Mouse (Mus musculus) liver, embryonic 11.5 days (tissue): ENCODE data around the gene Zbtb4. TPM values are rescaled to one million over a fixed set of nuclear protein-coding genes. Genes with fewer than 3 reads are reported as not detected.

Source experiments
- ATAC-seq: fragments of 200-750 bp; cut with Nextera tagmentation; replicated peaks from 2 replicates; pipeline ENCODE4 v1.8.0; 2017; ENCODE audit warnings: moderate number of reproducible peaks, mild to moderate bottlenecking, moderate TSS enrichment, moderate library complexity; ENCODE audit not compliant: low FRiP score
- DNase-seq: peaks from one replicate; pipeline ENCODE4 v3.0.0-alpha.2; 2017; ENCODE audit warnings: low spot score
- H3K27ac ChIP-seq: fragments of 300-500 bp; sonication (generic); 2 replicates; pipeline ENCODE4 v1.5.1; 2014; ENCODE audit warnings: mild to moderate bottlenecking, low read depth, low read length, control low read depth
- H3K27me3 ChIP-seq: fragments of 300-500 bp; sonication (generic); replicated peaks from 2 replicates; pipeline ENCODE4 v1.6.1; 2014; ENCODE audit warnings: low read length, mixed read lengths; ENCODE audit not compliant: control insufficient read depth, insufficient read depth
- H3K36me3 ChIP-seq: fragments of 300-500 bp; sonication (generic); 2 replicates; pipeline ENCODE4 v1.6.1; 2014; ENCODE audit warnings: mild to moderate bottlenecking, low read length, moderate library complexity, mixed read lengths; ENCODE audit not compliant: control insufficient read depth, insufficient read depth
- H3K4me1 ChIP-seq: fragments of 300-500 bp; sonication (generic); replicated peaks from 2 replicates; pipeline ENCODE4 v1.6.1; 2014; ENCODE audit warnings: low read length, mixed read lengths; ENCODE audit not compliant: control insufficient read depth, insufficient read depth
- H3K4me2 ChIP-seq: fragments of 300-500 bp; sonication (generic); 2 replicates; pipeline ENCODE4 v1.6.1; 2014; ENCODE audit warnings: mild to moderate bottlenecking, control low read depth, moderate library complexity
- H3K4me3 ChIP-seq: fragments of 300-500 bp; sonication (generic); 2 replicates; pipeline ENCODE4 v1.5.1; 2014; ENCODE audit warnings: low read depth, low read length, control low read depth
- H3K9ac ChIP-seq: fragments of 300-500 bp; sonication (generic); 2 replicates; pipeline ENCODE4 v1.6.1; 2014; ENCODE audit warnings: low read depth, low read length, control low read depth
- H3K9me3 ChIP-seq: fragments of 300-500 bp; sonication (generic); 2 replicates; pipeline ENCODE4 v1.6.1; 2016; ENCODE audit warnings: low read length, inconsistent platforms, mixed read lengths; ENCODE audit not compliant: control insufficient read depth
- WGBS: fragments of 180-500 bp; shearing (Covaris S2); extraction: QIAGEN DNeasy Blood & Tissue Kit; methylation state at CpG from one replicate; pipeline ENCODE4 v1.1.7; 2014; 5-methylcytosine and 5-hydroxymethylcytosine counted together
- polyA plus RNA-seq: library from polyadenylated mRNA; unstranded; fragments of >200 nt; fragmentation: Nextera tagmentation; extraction: Ambion mirVana; gene quantifications from 2 replicates; pipeline ENCODE4 v1.2.1, GENCODE M21; 2014

Gene Zbtb4
- polyA plus RNA-seq, 1 experiment from 2014 or later, result 1.0 TPM

DNA sequence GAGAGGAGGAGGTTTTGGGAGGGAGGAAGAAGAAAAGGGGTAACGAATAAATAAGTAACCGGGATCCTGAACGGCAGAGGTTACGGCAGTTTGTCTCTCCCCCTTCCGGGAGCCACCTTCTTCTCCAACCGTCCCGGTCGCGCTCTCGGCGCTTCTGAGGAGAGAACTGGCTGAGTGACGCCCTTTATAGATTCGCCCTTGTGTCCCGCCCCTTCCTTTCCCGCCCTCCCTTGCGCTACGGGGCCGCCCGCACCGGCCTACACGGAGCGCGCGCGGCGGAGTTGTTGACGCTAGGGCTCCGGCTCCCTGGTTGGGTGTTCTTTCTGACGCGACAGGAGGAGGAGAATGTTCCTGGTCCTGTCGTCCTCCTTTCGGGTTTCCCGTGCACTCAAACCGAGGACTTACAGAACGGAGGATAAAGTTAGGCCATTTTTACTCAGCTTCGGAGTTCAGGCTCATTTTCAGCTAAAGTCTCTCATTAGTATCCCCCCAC lies 7.2 kb upstream of the Zbtb4 start, which contains the start of gene Polr2a:
TSS of gene Polr2a (minus strand) at position 160 of the 493 bp plus-strand sequence.
- DNase-seq, result peak; percentile 100
- ATAC-seq, result peak; percentile 93
- peak within 1 kb of the TSS; percentile 67 for H3K4me3 ChIP-seq
- H3K36me3 ChIP-seq, result no peaks in the 10 kb centered on the region
- H3K9ac ChIP-seq, result peak within 1 kb of the TSS; percentile 75
- no peaks in the 10 kb centered on the region for H3K27me3 ChIP-seq
- under 1% methylated on average over 36 of the region's 36 CpGs for WGBS
- H3K27ac ChIP-seq, result peak within 1 kb of the TSS; percentile 99
- H3K9me3 ChIP-seq, result no peaks in the 10 kb centered on the region
- H3K4me1 ChIP-seq, result peaks cover 40% of the 10 kb centered on the region
- H3K4me2 ChIP-seq, result peak within 1 kb of the TSS; percentile 79

DNA sequence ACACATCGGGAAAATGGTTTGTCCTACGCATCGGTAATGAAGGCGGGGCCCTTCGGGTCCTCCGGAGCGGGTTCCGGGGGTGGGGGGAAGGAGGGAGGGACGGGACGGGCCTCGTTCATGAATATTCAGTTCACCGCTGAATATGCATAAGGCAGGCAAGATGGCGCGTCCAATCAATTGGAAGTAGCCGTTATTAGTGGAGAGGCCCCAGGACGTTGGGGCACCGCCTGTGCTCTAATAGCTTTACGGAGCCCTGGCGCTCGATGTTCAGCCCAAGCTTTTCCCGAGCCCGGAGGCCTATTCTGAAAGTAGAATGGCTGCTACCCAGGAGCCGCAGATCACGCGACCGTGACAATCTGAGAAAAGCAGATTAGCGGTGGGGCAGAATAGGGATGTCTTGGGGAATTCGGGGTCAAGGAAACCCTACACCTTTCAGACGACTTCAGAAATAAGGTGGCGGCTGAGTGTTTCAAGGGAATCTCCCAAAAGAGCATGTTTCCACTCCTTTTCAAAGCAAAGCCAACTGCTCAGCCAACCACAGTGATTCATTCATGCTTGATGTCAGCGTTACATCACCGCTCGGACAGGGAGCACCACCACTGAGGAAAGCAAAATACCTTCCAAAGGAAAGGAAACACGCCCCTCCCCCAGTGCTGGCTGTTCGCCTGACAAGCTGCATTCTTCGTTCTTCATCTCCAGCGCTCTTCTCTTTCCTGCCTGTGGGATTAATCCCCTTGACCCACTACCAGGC lies 6.6 kb upstream of the Zbtb4 start:
- Histone ChIP-seq H3K4me2 (peak overlapping the region; percentile 79), H3K9me3 (no peaks in the 10 kb centered on the region), H3K4me3 (peak overlapping the region; percentile 67), H3K4me1 (peaks cover 39% of the 10 kb centered on the region), H3K27me3 (no peaks in the 10 kb centered on the region), H3K9ac (peak overlapping the region; percentile 75), H3K27ac (peak overlapping the region; percentile 99), H3K36me3 (no peaks in the 10 kb centered on the region)
- DNase-seq (peak; percentile 77), ATAC-seq (peak; percentile 83)
- under 1% methylated on average over 37 of the region's 37 CpGs for WGBS

DNA sequence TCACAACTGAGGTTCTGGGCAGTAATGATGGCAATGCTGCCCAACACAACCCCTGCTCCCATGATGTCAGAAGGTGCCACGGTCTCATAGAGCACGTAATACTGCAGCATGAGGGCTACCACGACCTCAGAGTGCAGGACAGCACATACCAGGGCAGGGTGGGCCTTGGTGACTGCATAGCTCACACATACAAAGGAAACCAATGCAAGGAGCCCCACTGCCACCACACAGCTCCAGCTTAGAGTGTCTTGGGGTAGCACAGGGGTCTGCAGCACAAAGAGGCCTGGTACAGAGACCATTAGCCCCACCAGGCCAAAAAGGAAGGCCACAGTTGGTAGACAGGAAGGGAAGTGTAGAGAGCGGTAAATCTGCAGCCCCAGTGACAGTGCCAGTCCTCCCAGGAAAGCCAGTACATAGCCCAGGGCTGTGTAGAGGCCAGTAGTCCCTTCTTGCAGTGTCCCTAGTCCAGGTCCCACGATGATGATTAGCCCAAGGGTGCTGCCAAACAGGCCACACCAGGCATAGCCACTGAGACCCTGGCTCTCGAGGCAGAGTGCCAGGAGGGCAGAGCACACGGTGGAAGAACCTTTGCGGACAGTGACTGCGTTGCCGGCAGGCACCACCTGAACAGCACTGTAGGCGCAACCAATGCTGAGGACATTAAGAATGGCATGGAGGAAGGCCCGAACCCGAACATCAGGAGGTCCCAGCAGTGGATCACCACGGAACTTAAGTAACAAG lies 5.4 kb upstream of the Zbtb4 start:
- Histone ChIP-seq H3K4me3 (peak overlapping the region; percentile 67; the same call in 1 of the 2 replicates), H3K4me2 (peak overlapping the region; percentile 79), H3K9ac (peak overlapping the region; percentile 27; the same call in 1 of the 2 replicates), H3K36me3 (no peaks in the 10 kb centered on the region), H3K4me1 (peaks cover 34% of the 10 kb centered on the region), H3K9me3 (no peaks in the 10 kb centered on the region), H3K27ac (peak overlapping the region; percentile 13; the same call in 1 of the 2 replicates), H3K27me3 (no peaks in the 10 kb centered on the region)
- ATAC-seq, result no peak
- WGBS, result 83% methylated on average over 14 of the region's 14 CpGs
- no peak for DNase-seq

DNA sequence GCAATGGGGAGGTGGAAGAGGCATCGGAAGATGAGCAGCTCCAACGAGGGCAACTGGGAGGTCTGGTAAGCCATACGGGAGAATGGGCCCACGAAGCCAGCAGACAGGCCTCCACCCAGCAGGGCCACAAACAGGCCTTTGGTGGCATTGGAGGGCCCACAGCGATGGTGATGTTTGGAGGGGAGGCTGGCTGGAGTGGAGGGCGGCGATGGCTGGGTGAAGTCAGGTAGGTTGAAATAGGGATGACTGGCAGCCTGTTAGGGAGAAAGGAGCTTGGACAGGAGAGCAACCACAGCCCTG lies 4.9 kb upstream of the Zbtb4 start:
- no peaks in the 10 kb centered on the region for H3K27me3 ChIP-seq
- H3K27ac ChIP-seq, result no peak overlapping the region; the same call in 1 of the 2 replicates
- H3K4me1 ChIP-seq, result peaks cover 30% of the 10 kb centered on the region
- no peak for DNase-seq
- no peaks in the 10 kb centered on the region for H3K36me3 ChIP-seq
- H3K4me2 ChIP-seq, result no peak overlapping the region
- no peaks in the 10 kb centered on the region for H3K9me3 ChIP-seq
- WGBS, result 86% methylated on average over 7 of the region's 7 CpGs
- ATAC-seq, result no peak
- no peak overlapping the region for H3K4me3 ChIP-seq
- peak overlapping the region; percentile 27; the same call in 1 of the 2 replicates for H3K9ac ChIP-seq

DNA sequence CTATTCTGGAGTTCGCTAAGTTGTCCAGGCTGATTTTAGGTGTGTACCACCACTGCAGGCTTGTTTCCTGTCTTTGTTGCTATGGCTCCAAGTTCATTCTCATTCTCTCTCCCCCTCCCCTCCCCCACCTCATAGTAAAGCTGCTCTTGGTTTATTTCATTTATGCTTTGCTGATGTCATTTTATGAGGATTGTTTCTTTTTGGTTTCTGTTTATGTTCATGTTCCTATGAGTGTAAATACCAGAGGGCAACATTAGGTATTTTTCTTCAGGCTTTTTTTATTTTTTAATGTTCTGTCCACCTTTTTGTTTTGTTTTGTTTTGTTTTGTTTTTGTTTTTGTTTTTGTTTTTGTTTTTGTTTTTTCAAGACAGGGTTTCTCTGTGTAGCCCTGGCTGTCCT lies 3.8 kb upstream of the Zbtb4 start, which contains the start of gene Slc35g3:
TSS of gene Slc35g3 (minus strand) at position 101 of the 400 bp plus-strand sequence.
- ATAC-seq (no peak), DNase-seq (no peak)
- Histone ChIP-seq H3K4me3 (no peak within 1 kb of the TSS), H3K9ac (peak within 1 kb of the TSS; percentile 27; the same call in 1 of the 2 replicates), H3K27ac (no peak within 1 kb of the TSS; the same call in 1 of the 2 replicates), H3K9me3 (no peaks in the 10 kb centered on the region), H3K4me1 (peaks cover 22% of the 10 kb centered on the region), H3K27me3 (no peaks in the 10 kb centered on the region), H3K4me2 (no peak within 1 kb of the TSS), H3K36me3 (no peaks in the 10 kb centered on the region)
- WGBS, result 63% methylated on average over 1 of the region's 1 CpGs

DNA sequence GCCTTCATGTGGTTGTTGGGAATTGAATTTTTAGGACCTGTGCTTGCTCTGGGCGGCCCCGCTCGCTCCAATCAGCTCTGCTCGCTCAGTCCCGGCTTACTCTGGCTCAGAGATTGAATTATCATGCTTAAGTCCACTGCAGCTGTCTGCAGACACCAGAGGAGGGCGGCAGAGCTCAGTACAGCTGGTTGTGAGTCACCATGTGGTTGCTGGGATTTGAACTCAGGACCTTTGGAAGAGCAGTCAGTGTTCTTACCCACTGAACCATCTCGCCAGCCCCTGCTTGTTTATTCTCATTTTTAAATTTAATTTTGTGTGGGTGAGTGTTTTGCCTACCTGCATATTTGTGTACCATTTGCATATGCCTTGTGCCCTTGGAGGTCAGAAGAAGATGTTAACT lies 2.2 kb upstream of the Zbtb4 start:
- H3K4me3 ChIP-seq, result no peak overlapping the region
- WGBS, result 65% methylated on average over 7 of the region's 7 CpGs
- H3K4me2 ChIP-seq, result no peak overlapping the region
- peaks cover 26% of the 10 kb centered on the region for H3K4me1 ChIP-seq
- ATAC-seq, result no peak
- H3K36me3 ChIP-seq, result no peaks in the 10 kb centered on the region
- H3K27me3 ChIP-seq, result no peaks in the 10 kb centered on the region
- H3K27ac ChIP-seq, result no peak overlapping the region
- H3K9me3 ChIP-seq, result no peaks in the 10 kb centered on the region
- H3K9ac ChIP-seq, result no peak overlapping the region
- no peak for DNase-seq

DNA sequence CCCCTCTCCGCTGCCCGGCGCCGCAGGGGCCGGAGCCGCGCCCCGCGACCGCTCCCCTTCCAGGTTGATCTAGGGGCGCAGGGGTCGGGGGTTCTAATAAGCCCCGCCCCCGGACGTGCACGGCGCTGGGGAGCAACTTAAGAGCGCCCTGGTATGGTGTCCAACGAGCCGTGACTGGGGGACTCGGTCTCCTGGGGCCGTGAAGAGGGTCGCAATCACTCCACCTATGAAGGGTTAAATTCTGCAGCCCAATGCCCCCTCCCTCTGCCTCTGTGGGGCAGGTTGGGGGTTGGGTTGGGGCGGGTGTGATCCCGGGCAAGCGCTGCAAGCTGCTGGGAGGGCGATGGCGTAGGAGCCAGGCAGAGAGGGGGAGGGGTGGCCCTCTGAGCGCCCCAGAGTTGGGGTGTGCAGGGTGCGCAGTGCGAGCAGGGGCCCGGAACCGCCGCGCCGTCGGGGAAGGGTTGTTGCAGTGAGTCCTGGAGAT lies 456 bp downstream of the Zbtb4 start:
- Histone ChIP-seq H3K4me2 (peak overlapping the region; percentile 96), H3K27ac (peak overlapping the region; percentile 85), H3K27me3 (no peaks in the 10 kb centered on the region), H3K9me3 (no peaks in the 10 kb centered on the region), H3K9ac (peak overlapping the region; percentile 89), H3K4me1 (peaks cover 14% of the 10 kb centered on the region), H3K36me3 (no peaks in the 10 kb centered on the region), H3K4me3 (peak overlapping the region; percentile 87)
- peak; percentile 78 for ATAC-seq
- DNase-seq, result peak; percentile 74
- WGBS, result 1% methylated on average over 29 of the region's 37 CpGs

DNA sequence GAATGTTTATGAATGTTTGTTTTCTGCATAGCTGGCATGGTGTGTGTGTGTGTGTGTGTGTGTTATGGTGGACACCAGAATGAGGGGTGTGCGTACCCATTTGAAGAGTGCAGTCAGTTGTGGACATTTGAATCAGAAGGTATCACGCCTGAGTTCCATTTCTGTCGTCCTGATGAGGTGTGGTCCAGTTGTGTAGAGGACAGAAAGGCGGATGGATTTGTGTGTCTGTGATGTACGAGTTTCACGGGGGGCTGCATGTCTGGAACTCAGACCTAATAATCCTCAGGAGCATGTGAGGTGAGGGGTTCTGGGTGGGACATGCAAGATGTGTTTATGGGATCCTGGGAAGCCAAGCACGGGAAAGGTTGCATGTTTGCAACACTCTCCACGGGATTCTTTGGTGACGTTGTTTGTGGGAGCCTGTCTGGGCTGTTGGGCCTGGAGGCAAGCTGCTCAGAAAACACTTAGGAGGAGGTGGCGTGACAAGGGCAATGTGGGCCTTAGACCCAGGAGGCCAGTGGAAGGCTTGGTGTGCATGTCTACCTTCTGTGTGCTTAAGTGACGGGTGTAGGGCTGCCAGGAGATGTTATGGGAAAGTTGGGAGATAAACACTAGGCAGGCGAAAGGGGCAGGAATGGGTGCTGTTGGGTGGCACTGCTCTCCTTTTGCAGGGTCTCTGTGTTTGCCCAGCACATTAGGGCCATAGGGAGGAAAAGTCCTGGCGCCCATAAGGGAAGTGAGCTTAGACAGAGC lies 1.3 kb downstream of the Zbtb4 start:
- Histone ChIP-seq H3K27ac (no peak overlapping the region), H3K27me3 (no peaks in the 10 kb centered on the region), H3K36me3 (no peaks in the 10 kb centered on the region), H3K4me3 (peak overlapping the region; percentile 87), H3K9ac (peak overlapping the region; percentile 7; the same call in 1 of the 2 replicates), H3K4me1 (peaks cover 14% of the 10 kb centered on the region), H3K9me3 (no peaks in the 10 kb centered on the region), H3K4me2 (peak overlapping the region; percentile 96)
- 64% methylated on average over 13 of the region's 13 CpGs for WGBS
- ATAC-seq, result no peak
- no peak for DNase-seq
